Comparison of ENCODE assay signal across 8 mouse cellular contexts in the genomic region with DNA sequence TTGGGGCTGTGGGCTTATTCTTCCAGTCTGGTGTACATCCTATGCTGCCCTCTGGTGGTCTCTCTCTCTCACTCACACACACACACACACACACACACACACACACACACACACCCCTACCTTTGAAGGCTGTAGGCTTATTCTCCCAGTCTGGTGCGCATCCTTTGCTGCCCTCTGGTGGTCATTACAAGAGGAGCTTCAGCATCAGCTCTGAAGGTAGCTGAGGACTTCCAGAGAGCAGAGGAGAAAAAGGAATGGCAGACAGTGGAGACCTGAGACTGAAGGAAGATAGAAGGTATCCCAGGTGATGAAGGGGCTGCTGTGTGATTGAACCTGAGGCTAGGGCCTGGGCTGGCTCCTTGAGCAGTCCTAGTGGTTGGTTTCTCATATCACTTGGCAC. TPM values are rescaled to one million over a fixed set of nuclear protein-coding genes. Genes with fewer than 3 reads are reported as not detected.
DNase-seq lines count a peak whose midpoint lies in the region; ATAC-seq lines count a peak whose summit lies in the region.

No protein-coding gene starts in this region.

- peak; percentile 64 for DNase-seq in kidney, adult 9 months
- DNase-seq in CD4-positive, CD25-positive, alpha-beta regulatory T cell, adult 2 months (ENCODE audit: low read depth, low spot score) = peak; percentile 76
- DNase-seq in MEL-GATA-1-ER (ENCODE audit: extremely low read depth, low read depth) = peak; percentile 61
- peak; percentile 56 for DNase-seq in left cerebral cortex, postnatal 4 days
- peak; percentile 47 for DNase-seq in spleen, adult 12 weeks (ENCODE audit: low spot score)
- no peak for DNase-seq in testis, postnatal 10 days (ENCODE audit: low spot score)

- no peak for ATAC-seq in kidney, embryonic 14.5 days (ENCODE audit: low FRiP score, low TSS enrichment)
- peak; percentile 43; the same call in 1 of the 2 replicates for ATAC-seq in forebrain, embryonic 12.5 days (ENCODE audit: low FRiP score)

- H3K9me3 ChIP-seq in kidney, embryonic 14.5 days (ENCODE audit: control insufficient read depth, low read length) = 0 out of 2 replicates have a peak, but pooled peaks cover 3% of the 10 kb centered on the region
- 0 out of 2 replicates have a peak, but pooled peaks cover 3% of the 10 kb centered on the region for H3K9me3 ChIP-seq in forebrain, embryonic 12.5 days

- WGBS in kidney, embryonic 14.5 days = 65% methylated on average over 1 of the region's 1 CpGs
- WGBS in forebrain, embryonic 12.5 days = 47% methylated on average over 1 of the region's 1 CpGs

- H3K27me3 ChIP-seq in kidney, embryonic 14.5 days (ENCODE audit: control insufficient read depth, insufficient read depth, low read length) = no peaks in the 10 kb centered on the region
- no peaks in the 10 kb centered on the region for H3K27me3 ChIP-seq in forebrain, embryonic 12.5 days

- H3K27ac ChIP-seq in kidney, embryonic 14.5 days (ENCODE audit: low read depth, low read length) = no peak overlapping the region
- no peak overlapping the region for H3K27ac ChIP-seq in forebrain, embryonic 12.5 days

- intact Hi-C loops in left cerebral cortex, postnatal 4 days (cut with DNase I) = no loop called here

- no peak overlapping the region for H3K4me3 ChIP-seq in kidney, embryonic 14.5 days (ENCODE audit: low read length)
- H3K4me3 ChIP-seq in forebrain, embryonic 12.5 days (replicated peaks) = no peak overlapping the region

- 0 out of 2 replicates have a peak, but pooled peaks cover 3% of the 10 kb centered on the region for H3K36me3 ChIP-seq in kidney, embryonic 14.5 days (ENCODE audit: control insufficient read depth, insufficient read depth, low read length)
- H3K36me3 ChIP-seq in forebrain, embryonic 12.5 days (replicated peaks) = 0 out of 2 replicates have a peak, but pooled peaks cover 9% of the 10 kb centered on the region

- H3K9ac ChIP-seq in kidney, embryonic 14.5 days (ENCODE audit: low read depth, low read length) = no peak overlapping the region
- H3K9ac ChIP-seq in forebrain, embryonic 12.5 days = no peak overlapping the region

- H3K4me1 ChIP-seq in kidney, embryonic 14.5 days (ENCODE audit: control insufficient read depth, insufficient read depth, low read length) = no peaks in the 10 kb centered on the region
- H3K4me1 ChIP-seq in forebrain, embryonic 12.5 days = no peaks in the 10 kb centered on the region

- no peak overlapping the region for H3K4me2 ChIP-seq in kidney, embryonic 14.5 days (replicated peaks; ENCODE audit: low read depth, low read length)
- no peak overlapping the region for H3K4me2 ChIP-seq in forebrain, embryonic 12.5 days

RNA-seq across cellular contexts. Expression of a gene that starts 14.1 kb away (rescaled TPM):
- 54.5 and 57.2 TPM in 2 replicates for polyA plus RNA-seq in kidney, embryonic 14.5 days (2014; fragmentation: Nextera tagmentation; extraction: Ambion mirVana)
- 49.9 and 60.6 TPM in 2 replicates for polyA plus RNA-seq in forebrain, embryonic 12.5 days (2016; fragmentation: Nextera tagmentation; extraction: Ambion mirVana)
- 10 to 100 TPM; 37.2 to 41.2 TPM for total RNA-seq in left cerebral cortex, postnatal 4 days (2021)

RNA-seq across cellular contexts. Expression of a gene that starts 17.6 kb away (rescaled TPM):
- 115 and 166 TPM in 2 replicates for polyA plus RNA-seq in kidney, embryonic 14.5 days (2014; fragmentation: Nextera tagmentation; extraction: Ambion mirVana)
- polyA plus RNA-seq in forebrain, embryonic 12.5 days (2016; fragmentation: Nextera tagmentation; extraction: Ambion mirVana) = 200 and 211 TPM in 2 replicates
- 10 to 100 TPM; 12.5 to 14.3 TPM for total RNA-seq in left cerebral cortex, postnatal 4 days (2021)

RNA-seq across cellular contexts. Expression of a gene that starts 41.3 kb away (rescaled TPM):
- 43.6 and 52.8 TPM in 2 replicates for polyA plus RNA-seq in kidney, embryonic 14.5 days (2014; fragmentation: Nextera tagmentation; extraction: Ambion mirVana)
- 248 and 258 TPM in 2 replicates for polyA plus RNA-seq in forebrain, embryonic 12.5 days (2016; fragmentation: Nextera tagmentation; extraction: Ambion mirVana)
- 100 to 1,000 TPM; 494 to 504 TPM for total RNA-seq in left cerebral cortex, postnatal 4 days (2021)
